Mouse (Mus musculus) spleen, adult 2 months (tissue): ENCODE data around the gene Gm13275.
"Not testable (repeated sequence)": the region's sequence is repeated elsewhere in the genome, so short reads cannot be mapped to it uniquely, and the experiment has no call there.

Source experiments
- CTCF ChIP-seq: fragments of 200-500 bp; IDR thresholded peaks from 2 replicates; pipeline ENCODE4 v1.5.1; 2011; ENCODE audit warnings: mild to moderate bottlenecking, inconsistent platforms; ENCODE audit not compliant: insufficient read depth, insufficient read length, insufficient replicate concordance; ENCODE audit errors: extremely low read depth
- POLR2A ChIP-seq: fragments of 200-500 bp; IDR thresholded peaks from 2 replicates; pipeline ENCODE4 v1.6.1; 2011; ENCODE audit warnings: low read depth, low read length, inconsistent platforms

DNA sequence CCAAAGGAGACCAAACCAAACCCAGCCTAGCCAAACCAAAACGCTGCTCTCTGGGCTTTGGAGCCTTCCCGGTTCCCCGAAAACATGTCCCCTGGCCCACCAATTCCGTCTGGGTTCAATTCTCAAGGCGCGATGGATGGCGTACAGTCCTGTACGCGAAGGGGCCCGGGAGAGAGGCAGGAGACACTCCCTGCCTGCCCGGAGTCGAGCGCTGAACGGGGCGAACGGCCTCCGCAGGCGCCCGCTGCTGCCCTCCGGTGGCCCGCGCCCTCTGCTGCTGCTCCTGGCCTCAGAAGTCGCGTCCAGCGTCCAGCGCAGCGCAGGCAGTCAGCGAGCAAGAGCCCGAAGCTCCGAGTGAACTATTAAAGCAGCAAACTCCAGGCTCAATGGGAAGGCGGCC, 12.0 kb upstream of the Gm13275 start:
- TF ChIP-seq CTCF, POLR2A: not testable (repeated sequence)
